Comparison of ENCODE assay signal across 19 mouse cellular contexts in genomic region chr5:117290081-117290480, GRCm38 (mm10). TPM values are rescaled to one million over a fixed set of nuclear protein-coding genes. Genes with fewer than 3 reads are reported as not detected.
DNase-seq lines count a peak whose midpoint lies in the region; ATAC-seq and TF ChIP-seq lines count a peak whose summit lies in the region.
"Had no signal": no experiment of that assay in that cellular context is flagged by ENCODE, and none has a peak within 500 bp of the region (broad histone marks: within the 10 kb centered on the region; RNA-seq: fewer than 3 reads in every experiment).

No protein-coding gene starts in this region.

- H3K4me2 ChIP-seq in kidney, embryonic 16.5 days (replicated peaks; ENCODE audit: low read depth, low read length): no peak overlapping the region
- no peak overlapping the region for H3K4me2 ChIP-seq in midbrain, postnatal 0 days (ENCODE audit: low read depth, low read length, poor library complexity, severe bottlenecking)
- no peak overlapping the region for H3K4me2 ChIP-seq in midbrain, embryonic 14.5 days (ENCODE audit: low read length)
- H3K4me2 ChIP-seq: heart, embryonic 13.5 days; intestine, embryonic 15.5 days had no signal

- ATAC-seq in kidney, embryonic 16.5 days (ENCODE audit: low FRiP score, low TSS enrichment): no peak
- ATAC-seq in midbrain, postnatal 0 days (ENCODE audit: low FRiP score): no peak
- ATAC-seq in midbrain, embryonic 14.5 days (ENCODE audit: low FRiP score, low TSS enrichment): no peak
- ATAC-seq: intestine, embryonic 15.5 days had no signal

- no peak overlapping the region for H3K9ac ChIP-seq in kidney, embryonic 16.5 days (replicated peaks; ENCODE audit: low read length)
- H3K9ac ChIP-seq in midbrain, postnatal 0 days (replicated peaks; ENCODE audit: low read length, poor library complexity, severe bottlenecking): no peak overlapping the region
- H3K9ac ChIP-seq in midbrain, embryonic 14.5 days (replicated peaks; ENCODE audit: low read length): no peak overlapping the region
- H3K9ac ChIP-seq: heart, embryonic 13.5 days; intestine, embryonic 15.5 days had no signal

- no peaks in the 10 kb centered on the region for H3K36me3 ChIP-seq in kidney, adult 2 months (ENCODE audit: control insufficient read depth, insufficient read depth, low read length)
- H3K36me3 ChIP-seq in kidney, embryonic 16.5 days (ENCODE audit: insufficient read depth, low read length): peaks cover 3% of the 10 kb centered on the region; the same call in 1 of the 2 replicates
- H3K36me3 ChIP-seq in midbrain, postnatal 0 days (ENCODE audit: insufficient read depth, low read length): peaks cover 1% of the 10 kb centered on the region; the same call in 1 of the 2 replicates
- H3K36me3 ChIP-seq in midbrain, embryonic 14.5 days (ENCODE audit: control insufficient read depth, insufficient read depth, low read length): peaks cover 4% of the 10 kb centered on the region
- H3K36me3 ChIP-seq: intestine, embryonic 15.5 days had no signal

- H3K27me3 ChIP-seq in kidney, adult 2 months (replicated peaks; ENCODE audit: control insufficient read depth, insufficient read depth, low read length): no peaks in the 10 kb centered on the region
- no peaks in the 10 kb centered on the region for H3K27me3 ChIP-seq in kidney, embryonic 16.5 days (ENCODE audit: insufficient read depth, low read length)
- H3K27me3 ChIP-seq in midbrain, postnatal 0 days (ENCODE audit: insufficient read depth, low read length): no peaks in the 10 kb centered on the region
- H3K27me3 ChIP-seq in midbrain, embryonic 14.5 days (ENCODE audit: control insufficient read depth, insufficient read depth, low read length): no peaks in the 10 kb centered on the region
- H3K27me3 ChIP-seq: heart, embryonic 13.5 days; intestine, embryonic 15.5 days had no signal

- no peak for TF ChIP-seq POLR2A in kidney, adult 2 months (IDR thresholded peaks at IDR 0.05; ENCODE audit: low read depth, low read length)

- DNase-seq in kidney, adult 2 months: no peak
- no peak for DNase-seq in midbrain, postnatal 0 days (ENCODE audit: low spot score)
- DNase-seq in midbrain, embryonic 14.5 days: no peak
- peak; percentile 61 for DNase-seq in ES-CJ7 (ENCODE audit: low read depth, low spot score)
- peak; percentile 34 for DNase-seq in naive thymus-derived CD4-positive, alpha-beta T cell, adult 2 months (ENCODE audit: low read depth)
- no peak for DNase-seq in embryo, embryonic 9.5 days (ENCODE audit: extremely low spot score)
- DNase-seq in layer of hippocampus, adult 18-20 months (ENCODE audit: low spot score in 2 of 2): no peak
- DNase-seq: adrenal gland, postnatal 14 days; cerebellum, adult 9-11 months; gastrocnemius, postnatal 36 days; kidney, postnatal 36 days; layer of hippocampus, postnatal 36 days; thymus, postnatal 25 days had no signal

- no peak overlapping the region for H3K27ac ChIP-seq in kidney, adult 2 months (ENCODE audit: insufficient read depth, low read depth, low read length)
- H3K27ac ChIP-seq in kidney, embryonic 16.5 days (ENCODE audit: low read length): no peak overlapping the region
- no peak overlapping the region for H3K27ac ChIP-seq in midbrain, postnatal 0 days (ENCODE audit: low read depth, low read length)
- no peak overlapping the region for H3K27ac ChIP-seq in midbrain, embryonic 14.5 days (replicated peaks; ENCODE audit: low read depth, low read length)
- H3K27ac ChIP-seq: embryonic facial prominence, embryonic 10.5 days; heart, embryonic 13.5 days; hindbrain, embryonic 10.5 days; intestine, embryonic 15.5 days had no signal

- peaks cover 10% of the 10 kb centered on the region for H3K4me1 ChIP-seq in kidney, adult 2 months (ENCODE audit: control insufficient read depth, insufficient read depth, low read length)
- H3K4me1 ChIP-seq in kidney, embryonic 16.5 days (ENCODE audit: insufficient read depth, low read length): peaks cover 25% of the 10 kb centered on the region
- H3K4me1 ChIP-seq in midbrain, postnatal 0 days (ENCODE audit: insufficient read depth, low read length): peaks cover 9% of the 10 kb centered on the region; the same call in 1 of the 2 replicates
- peaks cover 16% of the 10 kb centered on the region for H3K4me1 ChIP-seq in midbrain, embryonic 14.5 days (ENCODE audit: control insufficient read depth, insufficient read depth, low read length)

- 96% methylated on average over 2 of the region's 2 CpGs for WGBS in kidney, adult 2 months
- WGBS in kidney, embryonic 16.5 days: 94% methylated on average over 2 of the region's 2 CpGs
- WGBS in midbrain, postnatal 0 days: 93% methylated on average over 2 of the region's 2 CpGs
- WGBS in midbrain, embryonic 14.5 days: 95% methylated on average over 2 of the region's 2 CpGs

- peaks cover 5% of the 10 kb centered on the region; the same call in 1 of the 2 replicates for H3K9me3 ChIP-seq in kidney, embryonic 16.5 days (ENCODE audit: low read length)
- no peaks in the 10 kb centered on the region for H3K9me3 ChIP-seq in midbrain, postnatal 0 days (ENCODE audit: low read length)
- H3K9me3 ChIP-seq in midbrain, embryonic 14.5 days (ENCODE audit: control insufficient read depth, low read length): no peaks in the 10 kb centered on the region
- H3K9me3 ChIP-seq: G1E; hindbrain, embryonic 10.5 days; intestine, embryonic 15.5 days had no signal

- TF ChIP-seq CTCF in kidney, adult 2 months (conservative IDR thresholded peaks at IDR 0.05; ENCODE audit: insufficient read depth, insufficient read length, low read depth, low read length): 0 out of 2 replicates have a peak, but pooled peaks have one; percentile 22
- TF ChIP-seq CTCF in midbrain, postnatal 0 days (IDR thresholded peaks at IDR 0.05): peak; percentile 46; the same call in 1 of the 2 replicates

- no peak overlapping the region for H3K4me3 ChIP-seq in kidney, adult 2 months (ENCODE audit: insufficient read depth, low read depth, low read length)
- H3K4me3 ChIP-seq in kidney, embryonic 16.5 days (ENCODE audit: low read length): no peak overlapping the region
- H3K4me3 ChIP-seq in midbrain, postnatal 0 days (ENCODE audit: low read depth, low read length): no peak overlapping the region
- H3K4me3 ChIP-seq in midbrain, embryonic 14.5 days (replicated peaks; ENCODE audit: low read depth, low read length): no peak overlapping the region
- H3K4me3 ChIP-seq: embryonic facial prominence, embryonic 10.5 days; heart, embryonic 13.5 days; hindbrain, embryonic 10.5 days; intestine, embryonic 15.5 days had no signal

RNA-seq across cellular contexts. Expression of gene Pebp1, which starts 2.7 kb away (rescaled TPM):
- polyA plus RNA-seq in kidney, adult 2 months (2012; rRNA removed): 909 and 1,151 TPM in 2 replicates
- 841 and 885 TPM in 2 replicates for polyA plus RNA-seq in kidney, embryonic 16.5 days (2015; fragmentation: Nextera tagmentation; extraction: Ambion mirVana)
- total RNA-seq in midbrain, postnatal 0 days (2014; rRNA removed): 1,240 and 1,525 TPM in 2 replicates
- polyA plus RNA-seq in midbrain, postnatal 0 days (2015; fragmentation: Nextera tagmentation; extraction: Ambion mirVana): 1,025 and 1,129 TPM in 2 replicates
- polyA plus RNA-seq in midbrain, embryonic 14.5 days (2014; fragmentation: Nextera tagmentation; extraction: Ambion mirVana): 1,041 and 1,069 TPM in 2 replicates
- 100 to 1,000 TPM; 759 to 778 TPM for total RNA-seq in layer of hippocampus, adult 18-20 months (2021)

RNA-seq across cellular contexts. Expression of gene Vsig10, which starts 28.8 kb away (rescaled TPM):
- 17.2 and 20.8 TPM in 2 replicates for polyA plus RNA-seq in kidney, adult 2 months (2012; rRNA removed)
- polyA plus RNA-seq in kidney, embryonic 16.5 days (2015; fragmentation: Nextera tagmentation; extraction: Ambion mirVana): 14.6 and 17.1 TPM in 2 replicates
- 1.8 and 7.1 TPM in 2 replicates for total RNA-seq in midbrain, postnatal 0 days (2014; rRNA removed)
- 1.2 and 1.5 TPM in 2 replicates for polyA plus RNA-seq in midbrain, postnatal 0 days (2015; fragmentation: Nextera tagmentation; extraction: Ambion mirVana)
- polyA plus RNA-seq in midbrain, embryonic 14.5 days (2014; fragmentation: Nextera tagmentation; extraction: Ambion mirVana): 0.24 and 1.3 TPM in 2 replicates
- total RNA-seq in layer of hippocampus, adult 18-20 months (2021): 1 to 10 TPM; 1.8 to 2.0 TPM

Comparison
In these comparisons a context has a peak if more than half of its experiments do, and no peak if none do; other contexts are left out.
1. DNase-seq: peak in ES-CJ7 (single experiment) and naive thymus-derived CD4-positive, alpha-beta T cell, adult 2 months (single experiment); none in kidney, adult 2 months (single experiment), midbrain, postnatal 0 days (single experiment), midbrain, embryonic 14.5 days (single experiment), embryo, embryonic 9.5 days (single experiment) and layer of hippocampus, adult 18-20 months (0 of 2).